Comparison of ENCODE assay signal across 14 mouse cellular contexts in the genomic region with DNA sequence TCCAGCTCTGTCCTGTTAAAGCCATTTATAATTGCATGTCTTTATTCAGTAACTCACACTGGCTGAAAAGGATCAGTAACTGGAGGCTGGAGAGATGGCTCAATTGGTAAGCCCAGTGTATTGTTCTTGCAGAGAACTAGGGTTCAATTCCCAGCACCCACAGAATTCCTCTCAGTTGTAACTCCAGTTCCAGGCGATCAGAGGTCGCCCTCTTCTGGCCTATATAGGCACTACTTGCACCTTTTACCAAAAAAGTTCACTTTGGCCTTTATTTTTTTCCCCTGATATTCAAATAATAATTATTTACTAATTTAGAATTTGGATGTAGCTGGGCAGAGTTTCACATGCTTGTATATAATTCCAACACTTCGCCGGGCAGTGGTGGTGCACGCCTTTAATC. TPM values are rescaled to one million over a fixed set of nuclear protein-coding genes. Genes with fewer than 3 reads are reported as not detected.
DNase-seq lines count a peak whose midpoint lies in the region; ATAC-seq and TF ChIP-seq lines count a peak whose summit lies in the region.
"Had no signal": no experiment of that assay in that cellular context is flagged by ENCODE, and none has a peak within 500 bp of the region (broad histone marks: within the 10 kb centered on the region; RNA-seq: fewer than 3 reads in every experiment).

No protein-coding gene starts in this region.

- peak overlapping the region; percentile 60; the same call in 1 of the 2 replicates for H3K4me2 ChIP-seq in neural tube, embryonic 13.5 days
- no peak overlapping the region for H3K4me2 ChIP-seq in neural tube, embryonic 15.5 days
- H3K4me2 ChIP-seq in stomach, postnatal 0 days (replicated peaks; ENCODE audit: low read depth): no peak overlapping the region

- TF ChIP-seq EP300 in MEL (IDR thresholded peaks at IDR 0.05; ENCODE audit: low read depth in 1 of 2, low read length in 2 of 2): no peak
- no peak for TF ChIP-seq EP300 in stomach, postnatal 0 days (optimal IDR thresholded peaks at IDR 0.05)

- no peaks in the 10 kb centered on the region for H3K9me3 ChIP-seq in neural tube, embryonic 13.5 days
- H3K9me3 ChIP-seq in neural tube, embryonic 15.5 days (replicated peaks): no peaks in the 10 kb centered on the region
- no peaks in the 10 kb centered on the region for H3K9me3 ChIP-seq in MEL (replicated peaks; ENCODE audit: insufficient read depth, low read length)
- H3K9me3 ChIP-seq in stomach, postnatal 0 days (ENCODE audit: control insufficient read depth, low read length): no peaks in the 10 kb centered on the region
- H3K9me3 ChIP-seq: hindbrain, embryonic 13.5 days had no signal

- no peak overlapping the region for H3K9ac ChIP-seq in neural tube, embryonic 13.5 days
- H3K9ac ChIP-seq in neural tube, embryonic 15.5 days (replicated peaks): no peak overlapping the region
- H3K9ac ChIP-seq in MEL (ENCODE audit: control insufficient read depth, low read depth, low read length, poor library complexity, severe bottlenecking): no peak overlapping the region
- H3K9ac ChIP-seq in stomach, postnatal 0 days (ENCODE audit: low read length): no peak overlapping the region
- H3K9ac ChIP-seq: hindbrain, embryonic 13.5 days had no signal

- ATAC-seq in neural tube, embryonic 13.5 days (ENCODE audit: low read depth): no peak
- no peak for ATAC-seq in neural tube, embryonic 15.5 days (ENCODE audit: low FRiP score)
- ATAC-seq in stomach, postnatal 0 days (ENCODE audit: low FRiP score, low TSS enrichment): no peak
- ATAC-seq in monocyte, adult 5-6 weeks (replicated peaks; ENCODE audit: insufficient number of reproducible peaks, low FRiP score, low TSS enrichment, poor library complexity, severe bottlenecking): no peak

- no peak overlapping the region for H3K27ac ChIP-seq in kidney, adult 2 months (ENCODE audit: insufficient read depth, low read depth, low read length)
- no peak overlapping the region for H3K27ac ChIP-seq in neural tube, embryonic 13.5 days (replicated peaks)
- no peak overlapping the region for H3K27ac ChIP-seq in neural tube, embryonic 15.5 days (replicated peaks)
- no peak overlapping the region for H3K27ac ChIP-seq in MEL (ENCODE audit: control insufficient read depth, low read depth, low read length)
- H3K27ac ChIP-seq in stomach, postnatal 0 days (replicated peaks): no peak overlapping the region

- TF ChIP-seq CTCF in kidney, adult 2 months (conservative IDR thresholded peaks at IDR 0.05; ENCODE audit: insufficient read depth, insufficient read length, low read depth, low read length): 0 out of 2 replicates have a peak, but pooled peaks have one; percentile 13
- peak; percentile 50 to 69 (median 60) for TF ChIP-seq CTCF in MEL (IDR thresholded peaks at IDR 0.05 in 2 of 3, conservative IDR thresholded peaks at IDR 0.05 in 1 of 3; ENCODE audit: control insufficient read depth in 1 of 3, insufficient read depth in 1 of 3, low read depth in 2 of 3, low read length in 3 of 3, poor library complexity in 1 of 3, severe bottlenecking in 1 of 3)
- peak; percentile 50 for TF ChIP-seq CTCF in stomach, postnatal 0 days (IDR thresholded peaks at IDR 0.05; ENCODE audit: low read depth)

- DNase-seq in kidney, adult 2 months: no peak
- no peak for DNase-seq in kidney, adult 9 months
- DNase-seq in MEL (ENCODE audit: low read depth, low spot score): peak; percentile 63
- no peak for DNase-seq in stomach, postnatal 0 days (ENCODE audit: low spot score)
- no peak for DNase-seq in layer of hippocampus, postnatal 36 days
- DNase-seq: cerebellum, adult 11 months; kidney, adult 18-20 months; lung, postnatal 14 days; right cerebral cortex, adult 18-20 months; thymus, postnatal 4 days had no signal

- no peaks in the 10 kb centered on the region for H3K27me3 ChIP-seq in kidney, adult 2 months (replicated peaks; ENCODE audit: control insufficient read depth, insufficient read depth, low read length)
- H3K27me3 ChIP-seq in neural tube, embryonic 13.5 days: no peaks in the 10 kb centered on the region
- no peaks in the 10 kb centered on the region for H3K27me3 ChIP-seq in neural tube, embryonic 15.5 days (replicated peaks)
- H3K27me3 ChIP-seq in MEL (ENCODE audit: control insufficient read depth in 1 of 2, insufficient read depth in 2 of 2, low read length in 2 of 2): no peaks in the 10 kb centered on the region
- H3K27me3 ChIP-seq in stomach, postnatal 0 days (ENCODE audit: control insufficient read depth, insufficient read depth, low read length): no peaks in the 10 kb centered on the region
- H3K27me3 ChIP-seq: hindbrain, embryonic 13.5 days had no signal

- peak; percentile 53 for TF ChIP-seq RAD21 in MEL (IDR thresholded peaks at IDR 0.05; ENCODE audit: low read depth, low read length)

- H3K79me2 ChIP-seq in MEL (ENCODE audit: control insufficient read depth, insufficient read depth, low read length, poor library complexity): peaks cover 15% of the 10 kb centered on the region

- peaks cover 14% of the 10 kb centered on the region for H3K4me1 ChIP-seq in kidney, adult 2 months (ENCODE audit: control insufficient read depth, insufficient read depth, low read length)
- peaks cover 41% of the 10 kb centered on the region for H3K4me1 ChIP-seq in neural tube, embryonic 13.5 days (replicated peaks)
- peaks cover 36% of the 10 kb centered on the region for H3K4me1 ChIP-seq in neural tube, embryonic 15.5 days
- H3K4me1 ChIP-seq in MEL (ENCODE audit: control insufficient read depth in 1 of 2, insufficient read depth in 2 of 2, low read length in 2 of 2): peaks cover 0 to 10% of the 10 kb centered on the region in 2 experiments; a peak in 2 of 4 replicates
- H3K4me1 ChIP-seq in stomach, postnatal 0 days (replicated peaks; ENCODE audit: control insufficient read depth, insufficient read depth): peaks cover 8% of the 10 kb centered on the region

- TF ChIP-seq POLR2A in kidney, adult 2 months (IDR thresholded peaks at IDR 0.05; ENCODE audit: low read depth, low read length): no peak
- no peak for TF ChIP-seq POLR2A in MEL (IDR thresholded peaks at IDR 0.05; ENCODE audit: control insufficient read depth in 1 of 2, insufficient read depth in 1 of 2, low read depth in 1 of 2, low read length in 2 of 2, poor library complexity in 1 of 2)

- 80% methylated on average over 5 of the region's 5 CpGs for WGBS in kidney, adult 2 months
- WGBS in neural tube, embryonic 13.5 days: 74% methylated on average over 5 of the region's 5 CpGs
- WGBS in neural tube, embryonic 15.5 days: 74% methylated on average over 5 of the region's 5 CpGs
- 75% methylated on average over 5 of the region's 5 CpGs for WGBS in stomach, postnatal 0 days

- no peak overlapping the region for H3K4me3 ChIP-seq in kidney, adult 2 months (ENCODE audit: insufficient read depth, low read depth, low read length)
- H3K4me3 ChIP-seq in neural tube, embryonic 13.5 days: no peak overlapping the region
- H3K4me3 ChIP-seq in neural tube, embryonic 15.5 days (replicated peaks): no peak overlapping the region
- H3K4me3 ChIP-seq in MEL (ENCODE audit: control insufficient read depth in 1 of 2, insufficient read depth in 1 of 2, low read depth in 2 of 2, low read length in 2 of 2): no peak overlapping the region
- no peak overlapping the region for H3K4me3 ChIP-seq in stomach, postnatal 0 days (ENCODE audit: low read depth, low read length)

- H3K36me3 ChIP-seq in kidney, adult 2 months (ENCODE audit: control insufficient read depth, insufficient read depth, low read length): no peaks in the 10 kb centered on the region
- peaks cover 10% of the 10 kb centered on the region for H3K36me3 ChIP-seq in neural tube, embryonic 13.5 days
- H3K36me3 ChIP-seq in neural tube, embryonic 15.5 days: peaks cover 7% of the 10 kb centered on the region
- H3K36me3 ChIP-seq in MEL (ENCODE audit: control insufficient read depth in 1 of 2, insufficient read depth in 2 of 2, low read length in 2 of 2): peaks cover 0 to 3% of the 10 kb centered on the region in 2 experiments; a peak in 2 of 4 replicates
- H3K36me3 ChIP-seq in stomach, postnatal 0 days (ENCODE audit: control insufficient read depth, insufficient read depth, low read length): no peaks in the 10 kb centered on the region; the same call in 1 of the 2 replicates

RNA-seq across cellular contexts. Expression of a gene that starts 1.2 kb away (rescaled TPM):
- 46.8 and 53.3 TPM in 2 replicates for polyA plus RNA-seq in kidney, adult 2 months (2012; rRNA removed)
- 26.0 and 26.3 TPM in 2 replicates for polyA plus RNA-seq in neural tube, embryonic 13.5 days (2015; fragmentation: Nextera tagmentation; extraction: Ambion mirVana)
- polyA plus RNA-seq in neural tube, embryonic 15.5 days (2015; fragmentation: Nextera tagmentation; extraction: Ambion mirVana): 32.7 and 35.8 TPM in 2 replicates
- 15.3 and 25.8 TPM in 2 replicates for total RNA-seq in MEL (2012; rRNA removed)
- polyA plus RNA-seq in MEL (2012; ENCODE audit: insufficient read depth in 1 of 2, insufficient read length in 2 of 2, low read depth in 1 of 2, low replicate concordance in 2 of 2, missing spikeins in 1 of 2): 10 to 100 TPM in 1 of 2 experiments, not detected in 1; 20.3 TPM
- 16.8 and 17.8 TPM in 2 replicates for polyA plus RNA-seq in stomach, postnatal 0 days (2015; fragmentation: Nextera tagmentation; extraction: Ambion mirVana)
- total RNA-seq in monocyte, adult 5-6 weeks (2017): 6.9 to 14.1 TPM in 2 of 3 replicates, not detected in the other
- total RNA-seq in layer of hippocampus, postnatal 36 days (2021): 100 to 1,000 TPM; 108 to 121 TPM

RNA-seq across cellular contexts. Expression of a gene that starts 3.7 kb away (rescaled TPM):
- polyA plus RNA-seq in kidney, adult 2 months (2012; rRNA removed): 84.6 and 132 TPM in 2 replicates
- polyA plus RNA-seq in neural tube, embryonic 13.5 days (2015; fragmentation: Nextera tagmentation; extraction: Ambion mirVana): 131 and 147 TPM in 2 replicates
- 174 and 200 TPM in 2 replicates for polyA plus RNA-seq in neural tube, embryonic 15.5 days (2015; fragmentation: Nextera tagmentation; extraction: Ambion mirVana)
- total RNA-seq in MEL (2012; rRNA removed): 38.5 and 48.0 TPM in 2 replicates
- 10 to 100 TPM in 1 of 2 experiments, not detected in 1; 60.1 TPM for polyA plus RNA-seq in MEL (2012; ENCODE audit: insufficient read depth in 1 of 2, insufficient read length in 2 of 2, low read depth in 1 of 2, low replicate concordance in 2 of 2, missing spikeins in 1 of 2)
- 84.9 and 102 TPM in 2 replicates for polyA plus RNA-seq in stomach, postnatal 0 days (2015; fragmentation: Nextera tagmentation; extraction: Ambion mirVana)
- total RNA-seq in monocyte, adult 5-6 weeks (2017): 34.7 to 65.9 TPM (median 40.3 TPM) in 3 replicates
- 100 to 1,000 TPM; 255 to 284 TPM for total RNA-seq in layer of hippocampus, postnatal 36 days (2021)

RNA-seq across cellular contexts. Expression of a gene that starts 29.2 kb away (rescaled TPM):
- 30.6 and 36.4 TPM in 2 replicates for polyA plus RNA-seq in kidney, adult 2 months (2012; rRNA removed)
- 51.4 and 52.0 TPM in 2 replicates for polyA plus RNA-seq in neural tube, embryonic 13.5 days (2015; fragmentation: Nextera tagmentation; extraction: Ambion mirVana)
- 59.0 and 63.2 TPM in 2 replicates for polyA plus RNA-seq in neural tube, embryonic 15.5 days (2015; fragmentation: Nextera tagmentation; extraction: Ambion mirVana)
- total RNA-seq in MEL (2012; rRNA removed): 24.6 and 28.0 TPM in 2 replicates
- 10 to 100 TPM in 1 of 2 experiments, not detected in 1; 37.5 TPM for polyA plus RNA-seq in MEL (2012; ENCODE audit: insufficient read depth in 1 of 2, insufficient read length in 2 of 2, low read depth in 1 of 2, low replicate concordance in 2 of 2, missing spikeins in 1 of 2)
- 29.8 and 32.9 TPM in 2 replicates for polyA plus RNA-seq in stomach, postnatal 0 days (2015; fragmentation: Nextera tagmentation; extraction: Ambion mirVana)
- 11.3 to 25.4 TPM (median 19.3 TPM) in 3 replicates for total RNA-seq in monocyte, adult 5-6 weeks (2017)
- 10 to 100 TPM; 26.8 to 28.6 TPM for total RNA-seq in layer of hippocampus, postnatal 36 days (2021)

RNA-seq across cellular contexts. Expression of a gene that starts 52.7 kb away (rescaled TPM):
- 214 and 254 TPM in 2 replicates for polyA plus RNA-seq in kidney, adult 2 months (2012; rRNA removed)
- 22.2 and 23.0 TPM in 2 replicates for polyA plus RNA-seq in neural tube, embryonic 13.5 days (2015; fragmentation: Nextera tagmentation; extraction: Ambion mirVana)
- polyA plus RNA-seq in neural tube, embryonic 15.5 days (2015; fragmentation: Nextera tagmentation; extraction: Ambion mirVana): 21.3 and 26.8 TPM in 2 replicates
- total RNA-seq in MEL (2012; rRNA removed): 22.0 and 23.9 TPM in 2 replicates
- 10 to 100 TPM in 1 of 2 experiments, not detected in 1; 93.9 TPM for polyA plus RNA-seq in MEL (2012; ENCODE audit: insufficient read depth in 1 of 2, insufficient read length in 2 of 2, low read depth in 1 of 2, low replicate concordance in 2 of 2, missing spikeins in 1 of 2)
- 22.0 and 25.9 TPM in 2 replicates for polyA plus RNA-seq in stomach, postnatal 0 days (2015; fragmentation: Nextera tagmentation; extraction: Ambion mirVana)
- total RNA-seq in monocyte, adult 5-6 weeks (2017): 5.1 to 16.4 TPM (median 6.8 TPM) in 3 replicates
- total RNA-seq in layer of hippocampus, postnatal 36 days (2021): 10 to 100 TPM; 42.5 to 46.1 TPM

RNA-seq across cellular contexts. Expression of a gene that starts 53.0 kb away (rescaled TPM):
- polyA plus RNA-seq in kidney, adult 2 months (2012; rRNA removed): 132 and 176 TPM in 2 replicates
- 124 and 126 TPM in 2 replicates for polyA plus RNA-seq in neural tube, embryonic 13.5 days (2015; fragmentation: Nextera tagmentation; extraction: Ambion mirVana)
- polyA plus RNA-seq in neural tube, embryonic 15.5 days (2015; fragmentation: Nextera tagmentation; extraction: Ambion mirVana): 138 and 145 TPM in 2 replicates
- total RNA-seq in MEL (2012; rRNA removed): 139 and 159 TPM in 2 replicates
- 100 to 1,000 TPM in 1 of 2 experiments, not detected in 1; 382 TPM for polyA plus RNA-seq in MEL (2012; ENCODE audit: insufficient read depth in 1 of 2, insufficient read length in 2 of 2, low read depth in 1 of 2, low replicate concordance in 2 of 2, missing spikeins in 1 of 2)
- polyA plus RNA-seq in stomach, postnatal 0 days (2015; fragmentation: Nextera tagmentation; extraction: Ambion mirVana): 76.6 and 79.6 TPM in 2 replicates
- total RNA-seq in monocyte, adult 5-6 weeks (2017): 23.0 to 45.8 TPM (median 34.5 TPM) in 3 replicates
- total RNA-seq in layer of hippocampus, postnatal 36 days (2021): 100 to 1,000 TPM; 166 to 168 TPM
